Mouse (Mus musculus) thymus, adult 2 months (tissue): ENCODE results near the gene Nfia.

Experiments
- CTCF ChIP-seq: fragments of 200-500 bp; IDR thresholded peaks from 2 replicates; pipeline ENCODE4 v1.5.1; 2012; ENCODE audit warnings: mild to moderate bottlenecking, control low read depth, low read length, moderate library complexity, borderline replicate concordance; ENCODE audit not compliant: control insufficient read depth, poor library complexity, insufficient read depth; ENCODE audit errors: extremely low read depth
- POLR2A ChIP-seq: fragments of 200-500 bp; IDR thresholded peaks from 2 replicates; pipeline ENCODE4 v1.6.1; 2012; ENCODE audit warnings: mild to moderate bottlenecking, low read length, control low read depth, moderate library complexity; ENCODE audit not compliant: control insufficient read depth, poor library complexity, insufficient read depth; ENCODE audit errors: extremely low read depth

GRCm38 (mm10) chr4:98002206-98002605 lies 229.7 kb downstream of the Nfia start:
- no peak for TF ChIP-seq CTCF
- no peak for TF ChIP-seq POLR2A
